Mouse (Mus musculus) midbrain, postnatal 0 days (tissue): Measurements from ENCODE around the gene Camk2b. TPM values are rescaled to one million over a fixed set of nuclear protein-coding genes. Genes with fewer than 3 reads are reported as not detected.

ENCODE experiments used
- ATAC-seq: fragments of 200-750 bp; cut with Nextera tagmentation; 2 replicates; pipeline ENCODE4 v1.8.0; 2017; ENCODE audit warnings: moderate number of reproducible peaks, mild to moderate bottlenecking, moderate TSS enrichment, moderate library complexity; ENCODE audit not compliant: low FRiP score
- DNase-seq: peaks from one replicate; pipeline ENCODE4 v3.0.0-alpha.2; 2015; ENCODE audit warnings: low spot score
- H3K27ac ChIP-seq: fragments of 300-500 bp; sonication (generic); 2 replicates; pipeline ENCODE4 v1.5.1; 2014; ENCODE audit warnings: low read depth, mild to moderate bottlenecking, low read length, mixed read lengths
- H3K27me3 ChIP-seq: fragments of 300-500 bp; sonication (generic); 2 replicates; pipeline ENCODE4 v1.6.1; 2014; ENCODE audit warnings: low read length, control low read depth, mixed read lengths; ENCODE audit not compliant: insufficient read depth
- H3K36me3 ChIP-seq: fragments of 300-500 bp; sonication (generic); 2 replicates; pipeline ENCODE4 v1.6.1; 2014; ENCODE audit warnings: low read length, control low read depth, mixed read lengths; ENCODE audit not compliant: insufficient read depth
- H3K4me1 ChIP-seq: fragments of 300-500 bp; sonication (generic); 2 replicates; pipeline ENCODE4 v1.6.1; 2014; ENCODE audit warnings: mild to moderate bottlenecking, control low read depth, antibody characterized with exemption, low read length, mixed read lengths; ENCODE audit not compliant: insufficient read depth
- H3K4me2 ChIP-seq: fragments of 300-500 bp; sonication (generic); 2 replicates; pipeline ENCODE4 v1.6.1; 2014; ENCODE audit warnings: low read depth, mild to moderate bottlenecking, low read length, mixed read lengths; ENCODE audit not compliant: poor library complexity, severe bottlenecking
- H3K4me3 ChIP-seq: fragments of 300-500 bp; sonication (generic); 2 replicates; pipeline ENCODE4 v1.5.1; 2014; ENCODE audit warnings: low read depth, mild to moderate bottlenecking, low read length, moderate library complexity
- H3K9ac ChIP-seq: fragments of 300-500 bp; sonication (generic); replicated peaks from 2 replicates; pipeline ENCODE4 v1.6.1; 2014; ENCODE audit warnings: mild to moderate bottlenecking, low read length, moderate library complexity, mixed read lengths; ENCODE audit not compliant: poor library complexity, severe bottlenecking
- H3K9me3 ChIP-seq: fragments of 300-500 bp; sonication (generic); 2 replicates; pipeline ENCODE4 v1.6.1; 2016; ENCODE audit warnings: low read length, control low read depth
- CTCF ChIP-seq: IDR thresholded peaks from 2 replicates; pipeline ENCODE4 v1.5.1; 2016; ENCODE audit warnings: antibody characterized with exemption, mild to moderate bottlenecking
- WGBS: fragments of 180-500 bp; shearing (Covaris S2); extraction: QIAGEN DNeasy Blood & Tissue Kit; methylation state at CpG from one replicate; pipeline ENCODE4 v1.1.7; 2014; 5-methylcytosine and 5-hydroxymethylcytosine counted together
- polyA plus RNA-seq: library from polyadenylated mRNA; unstranded; fragments of >200 nt; fragmentation: Nextera tagmentation; extraction: Ambion mirVana; gene quantifications from 2 replicates; pipeline ENCODE4 v1.2.1, GENCODE M21; 2015
- total RNA-seq: library from RNA; depleted of rRNA; stranded (reverse); fragments of >200 nt; gene quantifications from 2 replicates; pipeline ENCODE4 v1.2.3, GENCODE M21; 2014

The Camk2b gene
- total and polyA plus RNA-seq, 2 experiments from 2014 or later, result 208 to 225 TPM

- no peaks in the 10 kb centered on the region for H3K4me1 ChIP-seq
- H3K4me3 ChIP-seq, result no peak overlapping the region
- no peak for DNase-seq
- no peak for TF ChIP-seq CTCF
- no peak overlapping the region for H3K27ac ChIP-seq
- no peaks in the 10 kb centered on the region for H3K27me3 ChIP-seq
- H3K9me3 ChIP-seq, result no peaks in the 10 kb centered on the region
- no peak for ATAC-seq
- H3K9ac ChIP-seq, result no peak overlapping the region
- H3K4me2 ChIP-seq, result no peak overlapping the region
- peaks cover 52% of the 10 kb centered on the region for H3K36me3 ChIP-seq
- 84% methylated on average over 10 of the region's 10 CpGs for WGBS
Observed at GRCm38 (mm10) chr11:5988126-5988525, 78.0 kb downstream of the Camk2b start.

- H3K27me3 ChIP-seq, result no peaks in the 10 kb centered on the region
- DNase-seq (no peak), ATAC-seq (no peak)
- H3K36me3 ChIP-seq, result peaks cover 65% of the 10 kb centered on the region
- TF ChIP-seq CTCF, result no peak
- WGBS, result 95% methylated on average over 5 of the region's 5 CpGs
- no peak overlapping the region for H3K4me2 ChIP-seq
- no peak overlapping the region for H3K27ac ChIP-seq
- H3K4me3 ChIP-seq, result no peak overlapping the region
- no peaks in the 10 kb centered on the region for H3K9me3 ChIP-seq
- no peak overlapping the region for H3K9ac ChIP-seq
- H3K4me1 ChIP-seq, result no peaks in the 10 kb centered on the region
Observed at GRCm38 (mm10) chr11:5983629-5984028, 82.5 kb downstream of the Camk2b start.

- H3K9ac ChIP-seq, result no peak overlapping the region
- no peak for ATAC-seq
- TF ChIP-seq CTCF, result no peak
- no peaks in the 10 kb centered on the region for H3K27me3 ChIP-seq
- 88% methylated on average over 7 of the region's 7 CpGs for WGBS
- no peak for DNase-seq
- H3K4me3 ChIP-seq, result no peak overlapping the region
- H3K27ac ChIP-seq, result no peak overlapping the region
- no peak overlapping the region for H3K4me2 ChIP-seq
- no peaks in the 10 kb centered on the region for H3K4me1 ChIP-seq
- H3K9me3 ChIP-seq, result no peaks in the 10 kb centered on the region
- peaks cover 68% of the 10 kb centered on the region for H3K36me3 ChIP-seq
Observed at GRCm38 (mm10) chr11:5981323-5981722, 84.8 kb downstream of the Camk2b start.

- TF ChIP-seq CTCF, result no peak
- no peaks in the 10 kb centered on the region for H3K9me3 ChIP-seq
- H3K4me3 ChIP-seq, result no peak overlapping the region
- no peak overlapping the region for H3K9ac ChIP-seq
- no peaks in the 10 kb centered on the region for H3K27me3 ChIP-seq
- DNase-seq (no peak), ATAC-seq (no peak)
- no peak overlapping the region for H3K27ac ChIP-seq
- no peaks in the 10 kb centered on the region for H3K4me1 ChIP-seq
- WGBS, result 69% methylated on average over 8 of the region's 8 CpGs
- H3K4me2 ChIP-seq, result no peak overlapping the region
- peaks cover 68% of the 10 kb centered on the region for H3K36me3 ChIP-seq
Observed at GRCm38 (mm10) chr11:5980561-5980960, 85.6 kb downstream of the Camk2b start.

GRCm38 (mm10) chr11:5980108-5980507 lies 86.1 kb downstream of the Camk2b start:
- WGBS, result 91% methylated on average over 2 of the region's 2 CpGs
- DNase-seq (no peak), ATAC-seq (no peak)
- Histone ChIP-seq H3K4me2 (no peak overlapping the region), H3K4me1 (no peaks in the 10 kb centered on the region), H3K27ac (no peak overlapping the region), H3K9me3 (no peaks in the 10 kb centered on the region), H3K9ac (no peak overlapping the region), H3K4me3 (no peak overlapping the region), H3K36me3 (peaks cover 67% of the 10 kb centered on the region), H3K27me3 (no peaks in the 10 kb centered on the region)
- TF ChIP-seq CTCF, result no peak

GRCm38 (mm10) chr11:5979088-5979487 lies 87.1 kb downstream of the Camk2b start:
- Histone ChIP-seq H3K4me2 (no peak overlapping the region), H3K4me3 (no peak overlapping the region), H3K4me1 (no peaks in the 10 kb centered on the region), H3K27me3 (no peaks in the 10 kb centered on the region), H3K9ac (no peak overlapping the region), H3K9me3 (no peaks in the 10 kb centered on the region), H3K27ac (no peak overlapping the region), H3K36me3 (peaks cover 68% of the 10 kb centered on the region)
- WGBS, result 83% methylated on average over 7 of the region's 7 CpGs
- no peak for DNase-seq
- ATAC-seq, result no peak
- peak; percentile 25 for TF ChIP-seq CTCF

GRCm38 (mm10) chr11:5976106-5976505 lies 90.1 kb downstream of the Camk2b start:
- no peak for ATAC-seq
- TF ChIP-seq CTCF, result no peak
- 21% methylated on average over 9 of the region's 9 CpGs for WGBS

More at GRCm38 (mm10) chr11:5976106-5976505, 90.1 kb downstream of the Camk2b start:
- Histone ChIP-seq H3K27ac (no peak overlapping the region), H3K9ac (no peak overlapping the region), H3K9me3 (no peaks in the 10 kb centered on the region), H3K36me3 (peaks cover 82% of the 10 kb centered on the region), H3K4me3 (no peak overlapping the region), H3K4me2 (no peak overlapping the region), H3K4me1 (no peaks in the 10 kb centered on the region), H3K27me3 (no peaks in the 10 kb centered on the region)
- DNase-seq, result no peak
